Mouse (Mus musculus) urinary bladder, postnatal 36 days (tissue): ENCODE measurements around the gene Wdr75.

ENCODE experiments used
- DNase-seq, 2 experiments: peaks; one replicate each; pipeline ENCODE4 v3.0.0; 2022; ENCODE audit warnings: low spot score in 2 of 2, mixed read lengths in 1 of 2

Wdr75 gene

GRCm38 (mm10) chr1:45837736-45838135 is 42.8 kb downstream of the Wdr75 start:
- peak; percentile 60 to 66 for DNase-seq

DNA sequence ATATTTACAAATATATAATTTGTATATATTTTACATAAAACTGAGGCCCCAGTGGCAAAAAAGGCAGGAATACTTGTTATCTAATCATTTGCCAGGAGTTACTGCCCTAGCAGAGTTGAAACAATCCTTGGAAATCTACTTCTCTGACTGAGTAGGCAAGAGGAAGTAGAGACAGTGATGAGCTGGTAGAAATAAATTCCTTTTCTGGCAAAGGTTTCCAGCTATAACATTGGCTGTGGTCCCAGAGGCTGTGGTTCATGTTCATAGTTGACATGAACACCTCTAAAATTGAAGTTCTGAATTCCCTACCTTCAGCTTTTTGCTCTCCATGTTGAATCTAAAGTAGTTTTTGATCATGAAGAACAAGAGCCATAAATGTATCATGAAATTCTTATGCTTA is 43.3 kb downstream of the Wdr75 start:
- DNase-seq = no peak

- DNase-seq = no peak
These were observed 50.5 kb downstream of the Wdr75 start for GRCm38 (mm10) chr1:45845466-45845865.

- DNase-seq = no peak
These were observed 63.1 kb downstream of the Wdr75 start for GRCm38 (mm10) chr1:45858038-45858437.

DNA sequence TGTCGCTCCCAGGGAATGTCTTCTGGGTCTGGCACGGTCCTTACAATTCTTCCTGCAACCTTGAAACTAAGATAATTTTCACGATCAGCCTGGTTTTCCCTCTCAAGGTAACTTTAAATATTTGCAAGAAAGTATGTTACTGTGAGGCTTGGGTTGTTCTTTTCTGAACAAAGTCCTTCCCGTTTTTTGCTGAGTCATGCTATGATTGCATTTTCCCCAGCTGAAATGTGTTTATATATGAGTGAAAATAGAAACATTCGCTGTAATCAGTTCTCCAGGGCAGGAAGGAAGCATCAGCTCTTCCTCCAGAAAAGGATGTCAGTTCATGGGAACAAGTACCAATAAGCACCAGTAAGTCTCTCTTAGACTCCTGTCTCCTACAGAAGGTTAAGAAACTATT is 65.4 kb downstream of the Wdr75 start:
- DNase-seq = no peak

DNA sequence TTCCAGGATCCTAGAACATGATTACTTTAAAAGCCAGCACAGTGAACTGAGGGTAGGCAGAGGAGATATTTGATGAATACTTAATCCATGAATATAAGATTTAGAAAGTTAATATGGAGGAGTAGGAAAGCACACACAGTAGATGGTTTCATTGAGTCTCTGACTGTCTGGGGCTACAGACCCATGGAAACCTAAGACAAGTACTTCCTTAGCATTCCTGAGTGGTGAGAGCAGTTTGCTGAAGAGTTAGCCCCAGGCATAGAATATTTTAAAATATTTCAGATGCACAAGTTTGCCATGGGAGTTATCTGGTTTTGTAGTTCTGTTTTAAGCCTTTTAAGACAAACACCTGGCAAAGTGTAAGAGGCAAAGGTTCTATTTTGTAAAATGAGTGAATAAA is 66.2 kb downstream of the Wdr75 start:
- DNase-seq = no peak

GRCm38 (mm10) chr1:45863641-45864040 is 68.7 kb downstream of the Wdr75 start:
- DNase-seq = no peak

DNA sequence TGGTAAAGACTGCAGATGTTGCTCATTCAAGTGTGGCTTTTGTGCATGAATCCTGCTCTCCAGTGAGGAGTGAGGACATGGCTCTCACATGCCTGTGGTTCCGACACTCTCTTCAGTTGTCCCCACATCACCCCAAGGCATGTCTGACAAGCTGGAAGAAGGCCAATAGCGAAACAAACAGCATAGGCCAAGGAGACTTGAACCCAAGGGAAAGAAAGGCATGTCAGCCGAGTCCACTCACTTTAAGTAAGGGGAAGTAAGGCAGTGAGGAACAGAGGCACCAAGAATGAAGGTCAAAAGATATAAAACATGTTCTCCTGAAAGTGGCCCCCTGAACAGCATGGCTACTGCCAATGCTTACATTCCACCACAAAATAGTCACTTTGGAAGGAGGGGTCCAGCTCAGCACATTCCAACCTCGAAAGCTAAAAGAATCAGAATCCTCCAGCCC is 69.6 kb downstream of the Wdr75 start:
- no peak for DNase-seq

- no peak for DNase-seq
These were observed 70.3 kb downstream of the Wdr75 start for GRCm38 (mm10) chr1:45865316-45865715.

GRCm38 (mm10) chr1:45865727-45866126 is 70.8 kb downstream of the Wdr75 start:
- no peak for DNase-seq

DNA sequence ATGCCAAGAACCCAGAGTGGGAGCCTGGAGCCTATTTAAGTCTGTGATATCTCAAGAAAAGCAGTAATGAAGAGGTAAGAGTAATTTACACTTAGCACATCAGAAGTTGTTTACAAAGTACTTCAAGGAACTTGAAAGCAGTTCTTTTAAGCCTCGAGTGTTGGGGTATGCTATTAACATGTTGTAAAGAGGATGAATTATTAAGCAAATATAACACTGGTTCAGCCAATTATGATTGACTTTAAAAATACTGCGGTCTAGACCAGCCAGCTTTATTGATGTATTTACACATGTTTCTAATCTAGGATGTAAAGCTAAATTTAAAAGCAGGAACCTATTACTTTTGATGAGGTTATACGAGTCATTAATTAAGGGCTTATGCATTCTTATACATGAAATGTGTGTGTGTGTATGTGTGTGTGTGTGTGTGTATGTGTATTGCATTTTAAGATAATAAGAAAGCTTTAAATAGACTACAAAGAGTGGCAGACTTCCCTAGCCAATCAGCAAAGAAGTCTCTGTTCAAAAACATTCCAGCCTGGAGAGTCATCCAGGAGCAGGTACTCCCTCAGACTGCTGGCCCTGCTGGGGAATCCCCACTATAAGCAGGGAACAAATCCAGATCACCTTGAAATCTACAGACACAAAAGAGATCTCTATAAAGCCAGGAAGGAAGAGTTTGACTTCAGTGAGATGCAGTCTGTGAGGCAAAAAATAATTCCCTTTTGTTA is 71.5 kb downstream of the Wdr75 start:
- no peak for DNase-seq

DNA sequence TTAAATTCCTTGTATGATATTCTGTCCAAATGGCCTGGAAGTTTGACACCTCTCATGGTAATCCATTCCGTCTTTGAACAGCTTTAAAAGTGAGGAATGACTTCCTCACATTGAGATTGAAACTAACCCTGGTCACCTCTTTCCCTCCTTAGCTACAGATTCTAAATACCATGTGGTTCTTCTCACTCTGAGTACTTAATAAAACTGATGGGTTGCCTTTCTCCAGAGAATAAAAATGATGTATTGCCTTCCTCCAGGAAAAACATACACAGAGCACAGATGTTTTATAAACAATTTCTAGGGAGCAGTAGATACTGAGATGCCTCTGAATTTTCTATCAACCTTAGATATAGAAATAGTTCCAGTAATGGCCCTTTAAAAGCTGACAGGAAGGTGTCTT is 73.1 kb downstream of the Wdr75 start:
- DNase-seq = no peak

GRCm38 (mm10) chr1:45868479-45869137 is 73.6 kb downstream of the Wdr75 start:
- no peak for DNase-seq
